Mouse (Mus musculus): ENCODE data around the gene Ogn. TPM values are rescaled to one million over a fixed set of nuclear protein-coding genes. Genes with fewer than 3 reads are reported as not detected.
"Not testable (repeated sequence)": the region's sequence is repeated elsewhere in the genome, so short reads cannot be mapped to it uniquely, and the experiment has no call there.

Gene Ogn
- total RNA-seq (2021): 10 to 100 TPM; 77.8 to 82.5 TPM
- long read RNA-seq, experiment 1, transcript Ogn-201 (7 exons, 2,566 nt): major isoform, 26 of 66 reads
- long read RNA-seq, experiment 1, partial matches to known transcripts: 34 of 66 reads
- long read RNA-seq, experiment 1, other reads (novel, unspliced or antisense): 6 of 66 reads
- long read RNA-seq, experiment 2, transcript Ogn-201 (7 exons, 2,566 nt): major isoform, 26 of 59 reads
- long read RNA-seq, experiment 2, partial matches to known transcripts: 29 of 59 reads
- long read RNA-seq, experiment 2, other reads (novel, unspliced or antisense): 4 of 59 reads

DNA sequence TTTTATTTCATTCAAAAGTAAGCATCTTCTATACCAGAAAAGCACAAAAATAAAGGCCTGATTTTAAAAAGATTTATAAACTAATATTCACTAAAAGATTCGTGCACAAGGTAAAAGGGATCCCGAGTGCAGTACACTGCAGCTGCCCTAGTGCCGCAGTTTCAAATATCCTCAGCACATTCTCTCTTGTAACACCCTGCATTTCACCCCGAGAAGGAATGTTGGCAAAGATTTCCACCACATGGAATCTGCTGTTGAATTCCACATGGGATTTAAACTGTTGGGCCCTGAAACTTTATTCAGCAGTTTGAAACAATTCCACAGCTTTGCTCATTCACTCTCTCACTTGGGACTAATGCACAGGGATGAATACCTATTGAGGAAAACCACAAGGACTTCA is at the start of gene Ogn:
TSS of gene Ogn (plus strand) at position 333 of the 400 bp plus-strand sequence.
- intact Hi-C loops (cut with DNase I): no loop called here
- DNase-seq: peak; percentile 23 to 56

DNA sequence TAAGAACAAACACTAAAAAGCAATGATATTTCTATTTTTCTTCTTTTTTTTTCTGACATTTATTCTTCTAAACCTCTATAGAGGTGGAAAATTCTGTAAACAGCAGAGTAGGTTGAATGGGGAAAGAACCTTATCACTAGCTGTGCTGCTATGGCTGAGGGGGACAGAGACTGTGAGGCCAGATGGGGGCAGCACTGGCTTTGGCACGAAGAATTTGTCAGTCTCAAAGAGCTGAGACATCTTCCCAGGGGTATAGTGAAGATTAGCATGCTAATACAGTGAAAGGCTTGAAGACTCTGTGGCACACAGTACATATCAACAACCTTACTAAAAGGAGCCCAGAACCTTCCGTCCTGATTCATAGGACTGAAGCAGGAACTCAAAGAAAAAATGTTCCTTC is 48.7 kb upstream of the Ogn start:
- intact Hi-C loops (cut with DNase I): loop anchor here (5.0 kb wide), 1 partner anchor 83 kb away; no protein-coding TSS in a partner anchor
- DNase-seq: peak; percentile 44 to 59

DNA sequence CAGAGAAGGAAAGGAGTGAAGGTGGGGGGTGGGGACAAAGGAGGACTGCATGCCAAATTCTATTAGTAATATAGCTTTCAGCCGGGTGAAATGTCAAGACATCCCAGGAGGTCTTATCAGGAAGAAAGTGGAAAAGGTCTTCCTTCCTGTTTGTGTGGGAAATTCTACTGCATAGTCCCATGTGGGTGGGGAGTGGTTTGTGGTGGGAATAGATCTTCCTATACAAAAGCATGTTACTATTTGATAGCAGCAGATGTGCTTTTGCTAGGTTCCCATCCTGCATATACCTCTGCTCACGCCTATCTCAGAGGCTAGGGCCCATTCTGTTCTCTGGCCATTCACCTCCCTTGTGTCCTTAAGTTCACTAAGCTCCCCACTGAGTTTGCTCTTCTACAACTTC is 47.0 kb upstream of the Ogn start:
- intact Hi-C loops (cut with DNase I): no loop called here
- DNase-seq: no peak

DNA sequence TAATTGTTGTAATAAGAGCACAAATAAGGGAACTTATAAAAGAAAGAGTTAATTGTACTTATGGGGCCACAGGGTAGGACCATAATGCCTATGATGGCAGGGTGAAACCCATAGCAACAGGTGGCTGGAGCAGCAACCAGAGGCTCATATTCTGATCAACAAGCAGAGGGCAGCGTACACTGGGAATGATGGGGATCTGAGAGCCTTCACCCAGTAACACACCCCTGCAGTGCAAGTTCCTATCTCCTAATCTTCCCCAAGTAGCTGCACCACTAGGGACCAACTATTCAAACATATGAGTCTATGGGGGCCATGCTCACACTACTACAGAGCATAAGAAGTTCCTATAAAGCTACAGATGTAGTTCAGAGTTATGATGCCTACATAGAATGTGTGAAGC is 43.5 kb upstream of the Ogn start:
- no peak for DNase-seq
- intact Hi-C loops (cut with DNase I): no loop called here

DNA sequence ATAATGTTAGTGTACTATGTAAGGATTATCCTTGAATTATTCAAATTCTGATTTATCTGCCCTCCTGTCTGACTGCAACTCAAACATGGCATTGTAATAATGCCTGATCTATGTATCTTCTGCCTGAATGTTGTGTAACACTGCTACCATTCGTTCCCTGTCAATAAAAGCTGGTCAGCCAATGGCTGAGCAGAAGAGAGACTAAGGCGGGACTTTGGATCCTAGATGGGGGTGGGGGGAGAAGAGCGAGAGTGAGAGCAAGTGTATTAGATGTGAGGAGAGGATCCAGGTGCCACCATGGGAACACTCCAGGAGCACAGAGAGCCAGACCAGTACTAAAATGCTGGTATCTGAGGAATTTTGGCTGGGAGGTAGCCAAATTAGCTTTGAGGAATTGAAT is 37.5 kb upstream of the Ogn start:
- no peak for DNase-seq
- intact Hi-C loops (cut with DNase I): no loop called here

DNA sequence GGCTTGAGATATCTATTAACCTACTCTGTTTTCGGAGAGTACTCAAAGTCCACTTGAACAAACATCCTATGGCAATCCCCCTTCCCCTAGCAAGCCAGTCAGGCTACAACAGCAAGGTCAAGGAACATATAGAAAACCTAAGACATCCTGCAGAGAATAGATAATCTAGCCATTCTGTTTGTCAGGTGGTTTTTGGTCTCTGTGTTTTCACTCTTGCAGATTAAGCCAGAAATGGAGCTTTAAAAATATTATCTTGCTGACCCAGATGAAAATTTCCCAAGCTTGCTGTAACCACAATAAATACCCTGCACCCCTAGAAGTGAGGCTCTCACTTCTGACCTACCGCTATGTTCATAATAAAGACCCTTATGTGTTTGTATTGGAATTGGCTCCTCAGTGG is 36.4 kb upstream of the Ogn start:
- intact Hi-C loops (cut with DNase I): no loop called here
- no peak for DNase-seq

DNA sequence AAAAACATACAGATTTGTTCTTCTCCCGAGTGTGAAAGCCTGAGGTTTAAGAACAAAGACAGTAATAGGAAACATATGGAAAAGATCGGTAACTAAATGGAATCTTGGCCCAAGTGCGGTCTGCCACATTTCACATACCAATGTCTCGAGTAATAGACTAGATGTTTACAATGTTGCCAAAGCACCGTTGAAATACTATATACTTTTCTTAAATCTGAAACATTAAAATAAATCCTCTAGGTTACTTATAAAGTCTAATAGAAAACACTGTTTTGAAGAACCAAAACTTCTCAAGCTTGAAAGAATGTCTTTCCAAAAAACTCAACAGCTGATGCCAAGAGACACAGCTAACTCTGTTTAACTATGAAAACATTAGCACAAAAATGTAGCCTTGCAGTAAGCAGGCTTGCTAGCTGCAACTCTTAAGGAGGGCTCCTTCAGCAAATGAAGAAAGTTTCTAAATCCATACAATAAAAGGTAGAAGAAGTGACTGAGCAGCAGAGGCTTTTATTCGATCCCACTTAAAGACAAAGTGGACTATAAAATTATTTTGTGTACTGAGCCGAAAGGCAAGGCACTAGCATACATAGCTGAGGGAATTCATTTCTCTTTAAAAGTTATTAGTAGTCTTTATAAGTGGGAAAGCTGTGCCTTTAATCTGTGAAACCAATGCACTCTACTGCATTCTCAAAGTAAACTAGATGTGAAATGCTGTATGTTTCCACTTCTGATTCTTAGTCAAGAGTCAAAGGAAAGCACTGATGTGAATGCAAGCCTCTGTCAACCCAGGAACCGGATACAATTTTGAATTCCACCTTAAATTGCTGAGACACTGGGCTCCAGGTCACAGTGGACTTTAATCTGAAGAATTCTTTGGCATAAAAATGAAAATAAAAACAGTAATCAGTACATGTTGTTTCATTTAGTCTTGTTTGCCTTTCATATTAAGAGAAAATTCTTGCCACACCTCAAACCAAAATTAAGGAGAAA is 26.0 kb upstream of the Ogn start, which contains the start of gene Omd:
TSS of gene Omd (plus strand) at position 922 of the 990 bp plus-strand sequence.
- DNase-seq: peak in 1 of 2 experiments; percentile 8

DNA sequence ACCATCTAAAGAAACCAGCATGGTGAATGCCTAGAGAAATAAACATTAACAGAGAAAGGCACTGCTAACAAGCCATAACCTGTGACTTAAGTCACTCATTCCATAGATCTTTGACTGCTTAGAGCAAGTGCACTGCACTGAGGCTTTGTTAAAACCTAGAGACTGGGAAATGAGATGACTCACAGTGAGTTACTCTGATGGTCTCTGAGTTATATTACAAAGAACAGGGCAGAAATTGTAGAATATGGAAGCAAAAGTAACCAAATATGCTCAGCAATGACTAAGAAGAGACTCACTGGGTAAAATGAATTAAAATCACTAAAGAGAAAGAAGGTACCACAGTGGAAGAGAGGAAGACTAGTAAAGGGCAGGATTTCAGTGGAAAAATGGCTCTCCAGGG is 24.0 kb upstream of the Ogn start:
- intact Hi-C loops (cut with DNase I): loop anchor here (5.0 kb wide), 1 partner anchor 37 kb away; no protein-coding TSS in a partner anchor
- DNase-seq: no peak

More for the DNA sequence above, 26.0 kb upstream of the Ogn start, which contains the start of gene Omd:
- intact Hi-C loops (cut with DNase I): loop anchor here (5.0 kb wide), 1 partner anchor 35 kb away; no protein-coding TSS in a partner anchor

DNA sequence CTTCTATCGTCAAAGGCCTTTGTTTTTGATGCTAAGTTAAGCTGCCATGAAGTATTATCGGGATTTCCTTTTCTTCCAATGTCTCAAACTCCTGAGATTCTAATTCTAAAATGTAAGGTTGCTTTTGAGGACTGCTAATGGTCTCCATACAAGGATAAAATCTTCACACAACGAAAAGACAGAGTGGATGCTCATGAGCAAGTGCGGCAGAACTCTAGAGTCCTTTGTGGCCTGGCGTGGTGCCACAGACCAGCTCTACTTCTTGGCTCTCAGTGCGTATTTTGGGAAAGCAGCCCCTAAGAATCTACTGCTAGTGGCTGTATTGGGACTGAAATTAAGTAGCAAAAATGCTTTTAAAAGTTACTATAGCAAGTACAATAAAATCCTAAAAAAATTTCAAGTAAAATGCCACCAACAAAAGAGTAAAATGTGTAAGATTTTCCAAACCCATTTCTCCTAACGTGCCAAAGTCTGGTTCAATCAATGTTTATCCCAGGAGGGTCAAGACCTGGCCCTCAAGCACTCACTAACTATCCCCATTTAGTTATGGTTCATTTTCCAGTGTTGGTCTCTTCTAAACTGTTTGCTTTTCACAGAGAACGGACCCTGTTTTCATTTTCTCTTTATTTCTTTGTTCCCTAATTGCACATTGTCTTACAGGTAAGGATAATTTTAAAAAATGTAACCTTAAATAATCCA is 23.4 kb upstream of the Ogn start:
- DNase-seq: peak; percentile 47 to 49
- intact Hi-C loops (cut with DNase I): loop anchor here (5.0 kb wide), 1 partner anchor 37 kb away; no protein-coding TSS in a partner anchor

DNA sequence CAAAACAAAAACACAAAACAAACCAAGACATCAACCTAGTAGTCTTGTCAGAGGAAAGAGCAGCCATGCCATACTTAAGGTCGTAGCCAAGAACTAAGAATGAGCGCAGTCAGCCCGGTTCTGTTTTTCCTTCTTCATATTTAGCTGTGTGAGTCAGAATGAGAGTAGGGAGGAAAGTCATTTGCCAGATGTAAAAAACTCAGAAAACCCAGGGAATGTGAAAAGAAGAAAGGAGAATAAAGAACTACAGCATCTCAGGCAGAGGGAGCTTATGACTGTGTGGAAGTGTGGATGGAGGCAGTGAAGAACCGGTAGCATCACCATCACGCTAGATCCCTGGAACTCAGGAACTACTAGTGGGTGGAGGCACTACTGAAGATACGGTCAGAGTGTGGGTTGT is 21.8 kb upstream of the Ogn start:
- no peak for DNase-seq
- intact Hi-C loops (cut with DNase I): no loop called here

DNA sequence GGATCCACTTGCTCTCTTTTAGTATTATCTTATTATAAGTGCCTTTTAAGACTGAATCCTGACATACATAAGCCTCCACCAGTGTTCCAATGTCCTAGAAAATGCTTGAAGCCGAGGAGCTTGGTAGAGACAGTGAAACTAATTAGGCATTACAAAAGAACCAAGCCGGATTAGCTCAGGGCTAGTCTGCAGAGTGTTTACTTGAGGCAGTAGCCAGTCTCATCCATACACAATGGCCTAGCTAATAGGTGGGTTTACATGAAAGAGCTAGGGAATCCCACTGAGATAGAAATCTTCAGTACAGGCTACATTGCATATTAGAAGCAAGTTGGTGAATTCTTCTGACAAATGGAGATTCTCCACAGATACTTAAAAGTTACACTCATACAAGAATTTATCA is 5.3 kb upstream of the Ogn start:
- DNase-seq; intact Hi-C loops (cut with DNase I): not testable (repeated sequence)

DNA sequence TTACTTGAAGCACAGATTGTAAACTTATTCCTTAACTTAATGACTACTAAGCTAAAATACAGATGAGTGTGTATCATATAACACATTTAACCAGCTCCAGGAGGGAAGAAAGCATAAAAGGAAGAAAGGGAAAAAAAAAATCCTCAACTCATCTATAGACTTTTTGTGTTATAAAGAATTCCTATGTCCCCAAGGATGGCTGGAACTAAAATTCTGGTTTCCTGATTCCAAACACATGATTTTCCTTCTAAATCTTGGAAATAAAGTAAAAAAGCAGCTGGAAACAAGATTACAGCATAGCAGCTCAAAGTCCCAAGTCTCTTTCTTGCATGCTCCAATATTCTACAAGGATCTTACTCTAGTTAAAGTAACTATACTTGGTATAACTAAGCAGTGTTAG is 4.2 kb upstream of the Ogn start:
- intact Hi-C loops (cut with DNase I): no loop called here
- no peak for DNase-seq

DNA sequence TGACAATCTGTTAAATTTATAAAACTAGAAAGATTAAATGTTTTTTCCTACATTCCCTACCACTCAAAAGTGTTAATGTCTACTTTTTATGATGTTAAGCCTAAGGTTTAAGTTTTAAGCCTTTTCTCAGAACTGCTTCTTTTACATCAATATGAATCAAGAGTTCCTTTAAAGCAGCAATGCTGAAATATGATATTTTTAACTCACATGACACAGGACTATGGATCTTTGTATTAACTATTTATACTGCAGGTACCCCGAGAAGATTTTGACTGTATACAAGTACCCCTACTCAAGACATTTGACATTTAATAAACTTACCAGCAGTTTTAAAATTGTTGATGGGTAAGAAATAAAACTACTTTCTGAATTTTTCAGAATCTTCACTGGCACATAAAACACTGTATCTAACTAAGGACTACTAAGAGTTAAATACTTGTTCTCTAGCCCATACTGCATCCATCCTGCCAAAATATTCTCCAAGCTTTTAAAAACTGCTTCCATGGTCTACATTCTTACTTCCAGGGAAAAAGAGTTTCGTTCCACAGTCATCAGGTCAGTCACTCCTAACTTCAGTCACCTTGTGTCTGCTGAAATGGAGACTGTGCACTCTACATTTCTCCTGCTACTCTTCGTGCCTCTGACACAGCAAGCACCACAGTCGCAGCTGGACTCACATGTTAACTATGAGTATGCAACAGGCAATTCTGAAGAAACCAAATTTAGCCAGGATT is 910 bp downstream of the Ogn start:
- peak in 1 of 2 experiments; percentile 30 for DNase-seq
- intact Hi-C loops (cut with DNase I): no loop called here

DNA sequence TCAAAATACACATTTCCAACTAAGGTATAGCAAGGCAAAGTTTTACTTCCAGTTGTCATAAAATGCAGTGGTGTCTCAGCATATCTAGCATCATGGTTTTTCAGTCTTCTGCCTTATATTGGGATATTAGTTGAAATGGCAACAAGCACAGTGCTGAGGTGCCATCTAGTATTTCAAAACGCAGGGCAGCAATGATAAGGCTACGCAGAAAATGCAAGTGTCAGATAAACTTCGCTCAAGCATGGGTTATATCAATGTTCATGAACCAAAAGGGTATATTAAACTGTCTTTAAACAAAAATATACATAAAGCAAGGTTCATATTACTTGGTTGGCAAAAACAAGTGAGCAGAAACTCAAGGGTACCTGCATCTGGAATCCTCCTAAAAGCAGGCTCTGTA is 9.2 kb downstream of the Ogn start:
- no peak for DNase-seq
- intact Hi-C loops (cut with DNase I): no loop called here

DNA sequence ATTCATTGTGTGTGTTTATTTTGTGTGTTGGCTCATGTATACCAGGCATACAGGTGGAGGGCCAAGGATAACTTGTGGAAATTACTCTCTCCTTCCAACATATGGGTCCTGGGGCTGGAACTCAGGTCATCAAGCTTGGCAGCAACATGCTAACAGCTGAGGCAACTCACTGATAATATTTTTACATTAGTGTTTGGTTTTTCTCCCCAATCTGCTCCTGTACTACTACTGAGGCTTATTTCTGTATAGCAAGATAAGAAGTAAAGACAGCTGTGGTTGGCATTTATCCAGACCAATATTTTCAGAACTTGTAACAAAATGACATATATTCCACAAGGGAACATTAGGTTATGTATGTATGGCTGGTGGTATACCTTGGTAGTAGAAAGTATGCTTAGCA is 10.5 kb downstream of the Ogn start:
- intact Hi-C loops (cut with DNase I): no loop called here
- no peak for DNase-seq

DNA sequence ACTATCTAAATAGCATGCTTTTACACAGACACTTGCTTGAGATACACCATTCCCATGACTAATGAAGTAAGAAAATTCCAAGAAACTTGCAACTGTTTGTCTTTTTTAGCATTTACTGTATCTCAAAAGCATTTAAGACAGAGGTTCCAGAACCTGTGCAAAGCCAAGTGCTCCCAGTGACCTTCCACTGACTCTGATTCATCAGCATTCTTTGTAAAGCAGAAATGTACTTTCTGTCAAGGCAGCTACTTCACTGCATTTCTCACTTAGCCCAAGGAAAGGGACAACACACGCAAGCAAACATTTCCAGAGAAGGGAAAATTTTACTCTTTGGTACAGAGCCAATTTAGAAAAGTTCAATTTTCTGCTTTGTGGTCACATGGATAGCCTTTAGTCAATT is 15.4 kb downstream of the Ogn start:
- no peak for DNase-seq

DNA sequence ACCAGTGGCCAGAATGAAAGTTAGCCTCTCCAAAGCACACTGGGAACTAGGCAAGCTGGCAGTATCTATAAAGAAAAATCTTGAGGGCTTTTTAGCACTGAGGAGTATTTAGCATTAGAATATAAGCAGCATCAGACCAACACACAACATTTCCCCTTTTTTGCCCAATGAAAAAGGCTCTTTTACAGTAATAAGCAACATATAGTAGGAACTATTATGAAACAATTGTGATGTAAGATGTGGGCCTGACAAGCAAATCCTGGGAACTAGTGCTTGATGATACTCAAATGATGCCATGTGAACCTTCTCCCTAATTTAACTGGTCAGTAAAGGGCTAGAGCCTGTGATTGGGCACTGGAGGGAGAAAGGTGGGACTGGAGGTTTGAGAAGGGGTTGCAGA is 20.3 kb downstream of the Ogn start:
- intact Hi-C loops (cut with DNase I): no loop called here
- no peak for DNase-seq

More for the DNA sequence above, 15.4 kb downstream of the Ogn start:
- intact Hi-C loops (cut with DNase I): no loop called here

DNA sequence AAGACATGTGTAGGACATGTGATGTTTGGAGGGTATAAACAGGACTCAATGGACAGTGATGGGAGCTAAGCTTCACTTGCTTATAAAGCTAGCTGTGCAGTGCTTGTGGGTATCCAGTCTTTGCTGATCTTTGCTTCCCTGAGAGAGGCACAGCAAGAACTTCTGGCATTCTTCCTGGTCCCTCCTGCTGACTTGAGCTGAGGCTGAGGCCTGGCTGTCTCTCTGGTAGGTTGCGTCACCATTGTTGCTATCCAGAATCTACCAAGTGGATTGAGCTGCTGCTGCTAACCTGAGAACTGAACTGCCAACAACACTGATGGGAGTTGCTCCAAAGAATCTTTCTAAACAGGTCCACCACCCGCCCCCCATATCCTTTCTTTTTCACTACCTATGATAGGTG is 21.2 kb downstream of the Ogn start:
- intact Hi-C loops (cut with DNase I): no loop called here

DNA sequence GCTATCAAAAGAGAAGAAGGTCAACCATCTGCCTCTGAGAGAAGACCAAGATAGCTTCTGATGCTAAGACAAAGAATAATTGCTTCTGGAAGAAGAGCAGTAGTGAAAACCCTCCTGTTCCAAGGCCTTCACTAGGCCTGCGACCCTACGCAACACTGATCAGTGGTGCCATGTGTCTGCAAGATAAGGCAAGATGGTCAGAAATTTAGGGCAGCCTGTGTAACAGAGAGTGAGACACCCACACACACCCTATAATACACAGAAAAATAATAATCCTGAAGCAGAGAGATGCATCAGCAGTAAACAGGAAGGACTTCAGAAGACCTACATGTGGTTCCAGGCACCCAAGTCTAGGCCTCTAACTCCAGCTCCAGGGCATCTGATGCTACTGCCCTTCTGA is 32.1 kb downstream of the Ogn start:
- no peak for DNase-seq
- intact Hi-C loops (cut with DNase I): loop anchor here (5.0 kb wide), 3 partner anchors 83 to 313 kb away; no protein-coding TSS in a partner anchor

More for the DNA sequence above, 21.2 kb downstream of the Ogn start:
- no peak for DNase-seq

DNA sequence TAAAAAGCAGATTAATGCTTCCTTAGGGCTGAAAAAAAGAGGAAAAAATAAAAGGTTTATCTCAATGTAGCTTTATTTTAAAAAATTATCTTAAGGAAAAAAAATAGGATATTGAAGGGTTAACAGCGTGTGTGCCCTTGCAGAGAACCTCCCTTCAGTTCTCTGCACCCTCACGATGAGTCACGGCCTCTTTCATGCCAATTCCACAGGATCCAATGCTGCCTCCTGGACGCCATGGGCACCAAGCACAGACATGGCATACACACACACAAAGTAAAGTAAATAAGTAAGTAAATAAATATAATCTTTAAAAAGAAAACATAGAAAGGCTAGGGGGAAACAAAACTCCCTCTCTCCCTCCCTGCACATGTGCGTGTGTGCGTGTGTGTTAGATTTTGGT is 34.8 kb downstream of the Ogn start:
- intact Hi-C loops (cut with DNase I): loop anchor here (5.0 kb wide), 3 partner anchors 85 to 315 kb away; no protein-coding TSS in a partner anchor
- no peak for DNase-seq

All from heart, postnatal 14 days (tissue).